Mouse (Mus musculus) gastrocnemius, adult 2 months (tissue): ENCODE results near the gene Ccr8. TPM values are rescaled to one million over a fixed set of nuclear protein-coding genes. Genes with fewer than 3 reads are reported as not detected.
A peak's percentile ranks its signal among the peaks of the same experiment; 100 is the strongest.
"Not testable (repeated sequence)": the region's sequence is repeated elsewhere in the genome, so short reads cannot be mapped to it uniquely, and the experiment has no call there.

ENCODE experiments used
- DNase-seq: peaks from one replicate; pipeline ENCODE4 v3.0.0; 2022
- H3K27ac ChIP-seq: fragments of 200-600 bp; 2 replicates; pipeline ENCODE4 v1.8.1; 2022; ENCODE audit warnings: mild to moderate bottlenecking
- H3K4me3 ChIP-seq: fragments of 200-600 bp; 2 replicates; pipeline ENCODE4 v1.8.1; 2022; ENCODE audit warnings: mild to moderate bottlenecking, moderate library complexity
- CTCF ChIP-seq: fragments of 200-600 bp; IDR thresholded peaks from 2 replicates; pipeline ENCODE4 v1.8.1; 2022; ENCODE audit warnings: antibody characterized with exemption, mild to moderate bottlenecking, moderate library complexity
- intact Hi-C: fragments of 180-260 bp; cut with DNase I; formaldehyde crosslinking; loops from one replicate; pipeline ENCODE4 v1.15.1; 2025
- total RNA-seq, 2 experiments: library from RNA; stranded (reverse); gene quantifications; 2 replicates each; pipeline ENCODE4 v1.2.3; 2021

Gene Ccr8
- total RNA-seq, 2 experiments from 2014 or later, result not detected

DNA sequence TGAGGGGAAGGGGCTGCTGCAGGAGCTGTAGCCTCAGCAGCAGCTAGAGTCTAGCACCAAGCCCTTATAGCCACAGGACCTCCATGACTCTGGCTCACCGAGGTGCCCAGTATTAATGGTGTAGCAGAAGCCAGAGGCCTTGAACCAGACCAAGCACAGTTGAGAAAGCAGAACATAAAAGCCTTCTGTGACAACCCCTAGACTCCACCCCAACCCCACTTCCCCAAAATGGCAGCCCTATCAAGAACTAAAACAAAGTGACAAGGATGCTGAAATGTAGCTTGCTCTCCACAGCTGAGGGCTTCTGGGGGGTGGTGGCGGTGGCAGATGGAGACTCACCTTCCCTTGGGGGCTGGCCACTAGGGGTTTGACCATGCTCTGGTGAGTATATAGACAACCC is 9.3 kb downstream of the Ccr8 start:
- intact Hi-C loops, result no loop called here
- no peak for TF ChIP-seq CTCF
- Histone ChIP-seq H3K4me3 (no peak overlapping the region), H3K27ac (no peak overlapping the region)
- no peak for DNase-seq

GRCm38 (mm10) chr9:120108953-120109352 is 17.0 kb downstream of the Ccr8 start:
- DNase-seq, H3K27ac ChIP-seq, H3K4me3 ChIP-seq, intact Hi-C loops: not testable (repeated sequence)

GRCm38 (mm10) chr9:120110211-120111018 is 18.5 kb downstream of the Ccr8 start, which contains the start of gene Slc25a38:
Gene Slc25a38, plus strand, starts transcription at chr9:120110374.
- peak; percentile 86 for TF ChIP-seq CTCF
- Histone ChIP-seq H3K4me3 (peak within 1 kb of the TSS; percentile 77), H3K27ac (peak within 1 kb of the TSS; percentile 99)
- intact Hi-C loops, result loop anchor here (1.0 kb wide), 1 partner anchor 17 kb away; the partner anchor contains the start of gene Rpsa
- DNase-seq, result peak; percentile 98

GRCm38 (mm10) chr9:120111156-120111945 is 19.4 kb downstream of the Ccr8 start:
- intact Hi-C loops, result no loop called here
- TF ChIP-seq CTCF, result no peak
- no peak for DNase-seq
- Histone ChIP-seq H3K4me3 (peak overlapping the region; percentile 77), H3K27ac (peak overlapping the region; percentile 99)

DNA sequence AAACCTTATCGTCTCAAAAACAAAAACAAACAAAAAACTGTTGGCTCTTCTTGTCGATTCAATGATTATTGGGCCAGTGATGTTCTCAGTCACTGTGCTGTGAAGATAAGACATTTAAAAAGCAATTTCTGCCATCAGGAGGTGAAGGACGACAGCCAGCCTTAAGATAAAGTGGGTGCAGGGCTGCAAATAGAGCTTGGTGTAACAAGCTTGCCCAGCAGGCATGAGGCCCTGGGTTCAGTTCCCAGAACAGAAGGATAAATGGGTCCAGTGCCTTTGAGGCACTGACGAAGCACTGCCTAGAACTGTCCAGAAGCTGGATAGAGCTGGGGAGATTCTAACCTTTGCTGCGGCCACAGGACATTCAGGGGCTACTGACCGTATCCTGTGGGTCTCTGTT is 20.6 kb downstream of the Ccr8 start:
- intact Hi-C loops, result no loop called here
- TF ChIP-seq CTCF, result no peak
- no peak overlapping the region for H3K4me3 ChIP-seq
- H3K27ac ChIP-seq, result no peak overlapping the region
- DNase-seq, result no peak

DNA sequence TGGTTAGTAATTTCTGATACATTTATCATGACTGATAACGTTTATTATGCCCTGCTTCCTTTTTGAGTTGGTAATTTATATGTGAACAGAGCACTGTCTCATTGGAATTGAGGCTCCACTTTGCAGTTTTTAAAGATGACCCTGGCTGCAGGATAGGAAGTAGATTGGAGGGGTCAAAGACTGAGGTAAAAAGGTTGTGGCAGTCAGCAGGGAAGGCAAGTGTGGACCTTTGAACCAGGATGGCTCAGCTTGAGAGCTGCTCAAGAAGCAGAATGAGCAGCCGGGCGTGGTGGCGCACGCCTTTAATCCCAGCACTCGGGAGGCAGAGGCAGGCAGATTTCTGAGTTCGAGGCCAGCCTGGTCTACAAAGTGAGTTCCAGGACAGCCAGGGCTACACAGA is 21.5 kb downstream of the Ccr8 start:
- no peak overlapping the region for H3K4me3 ChIP-seq
- intact Hi-C loops, result no loop called here
- no peak for TF ChIP-seq CTCF
- H3K27ac ChIP-seq, result no peak overlapping the region
- no peak for DNase-seq

DNA sequence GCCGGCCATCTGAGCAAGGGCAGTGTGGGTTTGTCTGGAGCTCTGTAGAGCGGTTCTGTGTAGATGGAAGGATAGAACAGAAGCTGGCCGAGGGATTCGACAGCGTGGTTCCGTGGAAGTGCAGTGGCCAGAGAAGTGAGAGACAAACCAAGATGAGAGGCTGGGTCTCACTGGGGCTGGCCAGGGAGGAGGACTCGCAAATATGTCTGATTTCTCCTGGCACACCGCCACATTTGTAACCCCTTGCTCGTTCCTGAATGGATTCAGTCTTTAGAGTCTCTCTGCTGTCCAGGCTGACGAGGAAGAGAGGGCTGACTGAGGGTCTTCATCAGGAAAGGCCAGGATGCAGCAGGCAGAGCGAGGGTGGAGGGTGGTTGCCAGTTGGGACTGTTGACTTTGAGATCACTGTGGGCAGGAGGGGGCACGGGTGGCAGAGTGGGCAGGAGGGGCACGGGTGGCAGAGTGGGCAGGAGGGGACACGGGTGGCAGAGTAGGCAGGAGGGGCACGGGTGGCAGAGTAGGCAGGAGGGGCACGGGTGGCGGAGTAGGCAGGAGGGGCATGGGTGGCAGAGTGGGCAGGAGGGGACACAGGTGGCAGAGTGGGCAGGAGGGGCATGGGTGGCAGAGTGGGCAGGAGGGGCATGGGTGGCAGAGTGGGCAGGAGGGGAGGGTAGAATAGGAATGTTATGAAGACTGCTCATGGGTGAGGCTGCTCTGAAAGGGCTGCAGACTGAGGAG is 22.3 kb downstream of the Ccr8 start:
- intact Hi-C loops, result no loop called here
- no peak overlapping the region for H3K27ac ChIP-seq
- TF ChIP-seq CTCF, result no peak
- H3K4me3 ChIP-seq, result no peak overlapping the region
- DNase-seq, result no peak

DNA sequence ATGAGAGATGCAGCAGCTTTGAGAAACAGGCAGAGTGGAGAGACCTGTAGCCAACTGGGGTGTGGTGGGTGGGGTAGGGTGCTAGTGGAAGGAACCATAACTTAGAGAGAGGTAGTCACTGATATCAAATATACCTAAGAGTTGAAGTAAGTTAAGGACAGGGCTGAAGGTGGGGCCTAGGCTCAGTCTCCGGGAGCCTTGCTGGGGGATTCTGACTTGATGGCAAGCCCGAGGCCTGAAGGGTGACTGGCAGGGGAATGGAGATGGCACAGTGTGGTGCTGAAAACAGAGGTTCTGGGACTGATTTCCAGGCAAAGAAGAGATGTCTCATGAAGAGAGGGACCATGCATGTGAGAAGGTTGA is 22.9 kb downstream of the Ccr8 start:
- Histone ChIP-seq H3K4me3 (no peak overlapping the region), H3K27ac (no peak overlapping the region)
- intact Hi-C loops, result no loop called here
- no peak for DNase-seq
- no peak for TF ChIP-seq CTCF

GRCm38 (mm10) chr9:120115580-120115979 is 23.7 kb downstream of the Ccr8 start:
- no peak for TF ChIP-seq CTCF
- no peak overlapping the region; the same call in 1 of the 2 replicates for H3K27ac ChIP-seq
- no peak for DNase-seq
- H3K4me3 ChIP-seq, result no peak overlapping the region
- intact Hi-C loops, result no loop called here

DNA sequence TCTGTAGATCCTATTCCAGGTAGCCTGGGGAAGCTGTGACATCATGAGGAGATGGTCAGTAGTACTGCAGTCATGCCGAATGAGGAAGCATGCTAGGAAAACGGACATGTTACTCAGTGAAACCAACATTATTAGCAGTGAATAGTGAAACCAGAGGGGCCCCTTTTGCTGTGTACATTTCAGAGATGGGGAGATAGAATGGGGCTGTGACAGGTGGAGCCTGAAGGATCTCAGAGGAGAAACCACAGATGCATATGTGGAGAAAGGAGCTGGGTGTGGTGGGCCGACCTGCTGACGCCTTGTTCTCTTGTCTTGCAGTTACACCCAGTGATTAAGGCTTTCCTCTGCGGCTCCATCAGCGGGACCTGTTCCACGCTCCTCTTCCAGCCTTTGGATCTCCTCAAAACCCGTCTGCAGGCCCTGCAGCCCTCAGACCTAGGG is 24.3 kb downstream of the Ccr8 start:
- no peak for DNase-seq
- no peak overlapping the region for H3K4me3 ChIP-seq
- H3K27ac ChIP-seq, result no peak overlapping the region; the same call in 1 of the 2 replicates
- intact Hi-C loops, result no loop called here
- TF ChIP-seq CTCF, result no peak

DNA sequence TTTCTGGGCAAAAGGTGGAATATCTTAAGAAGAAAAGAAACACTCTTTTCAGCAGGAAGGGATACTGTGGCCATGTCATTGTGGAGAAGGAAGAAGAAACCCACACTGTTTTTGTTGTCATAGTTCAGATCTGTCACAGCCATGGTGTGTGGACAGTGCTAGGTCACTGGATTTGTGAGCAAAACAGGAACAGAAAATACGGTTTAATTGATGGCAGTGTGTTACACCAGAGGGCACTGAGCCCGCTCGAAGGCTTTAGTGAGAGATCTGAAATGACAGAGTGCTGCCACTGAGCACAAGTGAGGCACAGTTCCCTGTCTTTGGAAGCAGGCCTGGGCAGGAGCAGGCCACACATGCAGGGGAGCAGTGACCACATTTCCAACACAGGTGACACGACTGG is 26.3 kb downstream of the Ccr8 start:
- intact Hi-C loops, result no loop called here
- DNase-seq, result no peak
- Histone ChIP-seq H3K4me3 (no peak overlapping the region), H3K27ac (no peak overlapping the region)
- no peak for TF ChIP-seq CTCF

GRCm38 (mm10) chr9:120120503-120120902 is 28.6 kb downstream of the Ccr8 start:
- intact Hi-C loops, result no loop called here
- Histone ChIP-seq H3K27ac (no peak overlapping the region), H3K4me3 (no peak overlapping the region)
- DNase-seq, result no peak
- TF ChIP-seq CTCF, result no peak
